Mouse (Mus musculus) right cerebral cortex, adult 2 months (tissue): Measurements from ENCODE around the gene Akt2.
"Not testable (repeated sequence)": the region's sequence is repeated elsewhere in the genome, so short reads cannot be mapped to it uniquely, and the experiment has no call there.

Source experiments
- DNase-seq, 2 experiments: peaks; one replicate each; pipeline ENCODE4 v3.0.0; 2021 to 2022; ENCODE audit warnings: low spot score in 2 of 2

The Akt2 gene

DNA sequence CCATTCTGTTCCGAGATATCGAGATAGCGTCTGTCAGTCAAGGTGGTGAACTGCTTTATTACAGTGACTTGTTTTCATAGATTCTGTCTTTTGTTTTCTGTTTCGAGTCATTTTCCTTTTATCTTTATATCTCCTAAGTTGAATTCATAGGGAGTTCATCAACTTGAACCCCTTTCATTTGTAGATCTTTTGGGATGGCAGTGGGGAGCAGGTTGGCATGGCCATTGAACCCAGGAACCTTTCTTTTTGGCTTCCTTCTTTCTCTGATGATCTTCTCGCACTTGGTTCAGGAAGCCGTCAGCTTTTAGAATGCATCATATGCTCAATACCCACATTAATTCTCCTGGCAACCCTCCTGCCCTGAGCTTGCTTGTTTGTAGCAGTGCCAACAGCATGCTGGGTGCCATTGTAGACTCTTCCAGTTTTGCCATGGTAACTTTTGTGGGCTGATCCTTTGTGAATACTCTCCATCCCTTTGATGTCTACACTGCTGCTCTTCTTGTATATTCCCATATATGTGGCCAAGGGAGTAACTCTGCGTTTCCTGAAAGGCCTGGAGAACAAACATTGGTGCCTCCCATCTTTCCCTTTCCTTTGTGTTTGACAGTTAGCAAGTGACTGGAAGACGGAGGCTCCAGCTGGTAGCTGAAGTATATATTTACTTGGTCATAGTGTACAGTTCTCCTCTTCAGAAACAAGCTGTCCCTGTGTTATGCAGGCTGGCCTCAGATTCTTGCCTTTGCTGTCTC lies 22.6 kb downstream of the Akt2 start:
- DNase-seq, result peak; percentile 42 to 46

DNA sequence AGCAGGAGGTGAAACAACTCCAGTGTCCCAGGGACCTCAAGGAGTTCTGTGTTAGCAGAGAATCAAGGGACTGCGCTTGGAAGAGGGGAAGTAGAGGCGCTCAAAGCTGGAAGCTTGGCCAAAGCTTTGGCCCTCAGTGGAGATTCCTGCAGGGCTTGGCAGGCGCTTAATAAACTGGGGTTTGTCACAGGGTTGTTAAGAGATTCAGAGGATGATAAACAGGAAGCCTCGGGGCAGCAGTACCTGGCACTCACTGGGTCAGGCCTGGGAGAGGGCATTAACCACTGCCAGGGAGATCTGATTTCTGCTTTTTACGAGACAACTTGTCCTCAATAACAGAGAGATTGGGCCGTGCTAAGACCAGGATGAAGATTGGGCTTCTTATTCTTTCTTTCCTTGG lies 29.7 kb downstream of the Akt2 start:
- no peak for DNase-seq

DNA sequence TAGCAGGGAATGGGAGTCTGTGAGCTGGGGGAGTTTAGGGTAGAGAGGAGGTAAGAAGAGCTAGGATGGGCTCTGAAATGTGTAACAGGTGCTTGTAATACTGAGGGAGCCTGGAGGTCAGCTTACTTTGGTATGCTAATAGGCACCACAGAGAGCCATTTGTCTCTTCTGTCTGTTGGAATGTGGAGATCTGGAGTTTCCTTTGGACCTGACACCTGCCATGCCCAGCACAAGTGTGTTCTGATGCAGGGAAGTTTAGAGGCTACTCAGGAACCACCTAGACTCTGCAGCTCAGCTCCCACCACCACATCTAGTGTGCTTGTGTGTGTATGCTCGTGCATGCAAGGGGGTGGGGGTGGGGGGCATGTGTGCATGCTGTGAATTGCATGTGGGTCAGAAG lies 30.9 kb downstream of the Akt2 start:
- no peak for DNase-seq

DNA sequence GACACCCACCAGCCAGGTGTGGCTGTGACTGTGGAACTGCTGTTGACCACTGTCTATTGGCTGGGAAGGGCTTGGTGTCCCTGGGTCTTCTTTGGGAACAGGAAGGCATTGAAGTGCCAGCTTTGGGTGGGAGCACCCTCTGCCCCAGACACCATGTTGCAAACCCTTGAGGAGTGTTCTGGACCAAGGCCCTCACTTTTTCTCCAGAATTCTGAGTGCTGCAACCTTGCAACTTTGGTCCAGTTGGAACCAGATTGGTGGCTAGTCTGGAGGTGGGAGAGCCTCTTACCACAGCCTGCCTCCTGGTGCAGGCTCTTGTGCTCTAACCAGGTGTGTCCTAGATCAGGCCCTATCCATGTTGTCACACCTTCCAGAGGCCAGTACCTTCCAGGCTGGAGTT lies 33.6 kb downstream of the Akt2 start:
- DNase-seq, result no peak

DNA sequence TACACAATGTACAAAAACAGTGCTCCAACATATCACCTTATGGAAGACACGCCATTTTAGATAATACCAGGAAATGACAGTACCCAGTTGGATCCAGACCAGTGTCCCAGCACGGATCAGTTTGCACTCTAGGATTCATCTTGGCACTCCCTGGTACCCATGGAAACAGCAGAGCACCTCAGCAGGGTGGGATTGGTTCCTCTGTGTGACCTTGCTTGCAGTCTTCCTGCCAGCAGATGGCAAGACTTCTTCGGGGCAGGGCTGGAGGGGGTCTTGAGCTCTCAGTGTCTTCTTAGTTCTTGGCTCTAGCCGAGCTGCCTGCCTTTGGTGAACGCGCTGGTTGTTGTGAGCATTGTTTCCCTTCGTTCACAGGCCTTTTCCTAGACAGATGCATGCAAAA lies 36.4 kb downstream of the Akt2 start:
- DNase-seq, result no peak

DNA sequence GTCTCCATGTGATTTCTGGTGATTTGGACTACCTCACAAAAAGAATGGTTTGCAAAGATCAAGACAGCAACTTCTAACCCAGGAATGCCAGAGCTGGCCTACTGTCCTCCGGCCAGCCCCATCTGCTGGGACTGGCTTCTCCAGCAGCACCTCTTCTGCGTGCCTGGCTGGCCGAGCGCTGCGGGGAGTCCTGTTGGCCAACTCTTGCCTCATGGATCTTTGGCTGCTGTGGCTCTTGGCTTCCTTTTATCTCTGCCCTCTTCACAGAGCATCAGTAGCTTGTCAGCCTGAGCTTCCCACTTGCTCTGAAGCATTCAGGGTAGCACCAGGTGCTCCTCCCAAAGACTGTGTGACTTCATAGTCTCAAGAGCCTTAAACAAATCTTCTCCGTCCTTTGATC lies 36.8 kb downstream of the Akt2 start:
- no peak for DNase-seq

DNA sequence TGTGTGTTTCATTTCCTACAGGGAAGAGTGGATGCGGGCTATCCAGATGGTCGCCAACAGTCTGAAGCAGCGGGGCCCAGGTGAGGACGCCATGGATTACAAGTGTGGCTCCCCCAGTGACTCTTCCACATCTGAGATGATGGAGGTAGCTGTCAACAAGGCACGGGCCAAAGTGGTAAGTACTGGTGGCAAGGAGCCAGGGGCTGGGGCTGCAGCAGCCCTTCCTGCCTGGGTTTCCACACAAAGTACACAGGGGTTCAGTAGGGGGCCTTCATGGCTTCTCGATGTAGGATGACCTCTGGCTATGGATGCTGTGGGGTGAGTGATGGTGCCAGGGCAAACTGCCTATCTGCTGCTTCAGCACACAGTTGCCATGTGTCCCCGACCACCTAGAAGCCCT lies 37.5 kb downstream of the Akt2 start:
- DNase-seq, result not testable (repeated sequence)

DNA sequence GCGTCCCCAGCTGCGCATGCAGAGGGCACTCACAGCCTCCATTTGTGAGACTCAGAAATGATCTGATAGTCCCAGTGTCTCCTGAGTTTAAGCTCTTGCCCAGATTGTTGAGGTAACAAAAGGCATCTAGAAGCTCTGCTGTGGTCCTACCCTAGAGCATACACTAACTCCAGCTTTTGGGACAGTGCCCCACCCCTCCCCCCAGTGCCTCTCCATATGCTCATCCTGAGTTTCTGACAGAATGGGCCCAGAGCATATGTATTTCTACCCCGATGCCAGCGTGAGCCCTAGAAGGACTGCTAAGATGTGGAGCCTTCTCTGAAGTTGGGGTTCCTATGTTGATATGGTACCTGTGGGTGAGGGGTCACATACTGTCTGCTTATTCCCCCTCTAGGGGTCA lies 40.1 kb downstream of the Akt2 start:
- DNase-seq, result no peak

DNA sequence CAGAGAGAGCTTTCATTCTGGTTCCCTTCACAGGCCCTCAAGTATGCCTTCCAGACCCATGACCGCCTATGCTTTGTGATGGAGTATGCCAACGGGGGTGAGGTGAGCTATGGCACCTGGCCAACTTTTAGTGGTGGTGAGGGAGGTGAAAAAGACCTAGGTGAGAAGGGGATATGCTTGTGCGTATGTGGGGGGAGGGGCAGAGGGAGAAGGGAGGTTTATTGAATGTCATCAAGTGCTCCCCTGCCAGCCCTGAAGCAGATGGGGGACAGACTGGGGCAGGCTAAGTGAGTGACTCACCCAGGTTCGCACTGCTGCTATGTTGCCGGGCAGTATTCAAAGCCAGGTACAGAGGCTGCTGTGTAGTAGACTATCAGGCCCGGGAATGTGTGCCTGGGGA lies 41.8 kb downstream of the Akt2 start:
- DNase-seq, result no peak

DNA sequence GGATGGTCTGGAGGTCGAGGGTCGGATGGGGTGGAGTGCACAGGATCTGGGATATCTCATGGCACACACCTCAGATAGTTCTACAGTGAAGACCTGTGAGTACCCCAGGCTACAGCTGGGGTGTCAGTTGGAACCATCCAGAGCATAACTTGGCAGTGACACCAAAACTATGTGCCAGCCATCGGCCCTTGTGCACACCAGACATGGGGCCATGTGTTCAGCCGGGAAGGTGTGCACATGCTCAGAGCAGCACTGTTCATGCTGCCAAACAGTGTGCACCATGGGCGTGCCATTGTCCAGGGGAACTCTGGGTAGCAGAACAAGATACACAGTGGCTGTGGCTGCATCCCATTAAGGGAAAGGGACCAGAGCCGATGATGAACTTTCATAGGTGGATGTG lies 43.3 kb downstream of the Akt2 start:
- DNase-seq, result no peak

DNA sequence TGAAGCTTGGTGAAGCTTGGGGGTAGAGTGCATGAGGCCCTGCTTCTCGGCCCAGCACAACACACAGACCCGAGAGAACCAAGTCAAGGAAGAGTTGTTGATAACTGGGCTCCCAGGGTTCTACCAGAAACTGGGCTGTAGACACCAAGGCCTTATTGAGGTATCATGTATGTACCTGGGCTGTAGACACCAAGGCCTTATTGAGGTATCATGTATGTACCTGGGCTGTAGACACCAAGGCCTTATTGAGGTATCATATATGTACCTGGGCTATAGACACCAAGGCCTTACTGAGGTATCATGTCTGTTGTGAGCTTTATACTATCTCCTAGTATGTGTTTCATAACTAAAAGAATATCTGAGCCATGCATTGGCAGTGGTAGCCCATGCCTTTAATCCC lies 43.7 kb downstream of the Akt2 start:
- DNase-seq, result not testable (repeated sequence)

DNA sequence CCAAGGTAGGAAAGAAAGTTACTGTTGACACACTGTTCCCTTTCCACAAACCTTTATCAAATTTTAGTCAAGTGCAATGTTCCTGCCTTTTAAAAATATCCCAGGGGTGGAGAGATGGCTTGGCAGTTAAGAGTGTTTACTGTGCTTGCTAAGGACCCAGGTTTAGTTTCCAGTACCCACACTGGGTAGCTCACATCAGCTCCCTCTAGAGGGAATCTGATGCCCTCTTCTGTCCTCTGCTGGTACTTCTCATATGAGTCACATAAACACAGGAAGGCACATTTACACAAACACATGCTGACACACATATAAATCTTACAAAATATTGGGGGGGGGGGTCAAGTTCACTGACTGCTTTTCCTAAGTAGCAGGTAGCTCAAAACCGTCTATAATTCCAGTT lies 53.1 kb downstream of the Akt2 start:
- no peak for DNase-seq

DNA sequence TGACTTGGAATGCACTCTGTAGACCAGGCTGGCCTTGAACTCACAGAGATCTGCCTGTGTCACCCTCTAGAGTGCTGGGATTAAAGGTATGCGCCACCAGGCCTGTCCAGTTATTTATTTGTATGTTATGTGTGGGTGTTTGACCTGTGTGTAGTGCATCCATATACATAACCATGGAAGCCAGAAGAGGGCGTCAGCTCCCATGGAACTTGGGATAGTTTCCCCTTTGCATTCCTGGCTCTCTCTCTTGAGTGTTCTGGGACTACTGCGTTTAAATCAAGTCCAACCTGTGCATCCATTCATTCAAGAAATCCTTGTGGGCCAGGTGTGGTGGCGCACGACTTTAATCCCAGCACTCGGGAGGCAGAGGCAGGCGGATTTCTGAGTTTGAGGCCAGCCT lies 55.2 kb downstream of the Akt2 start:
- DNase-seq, result no peak

DNA sequence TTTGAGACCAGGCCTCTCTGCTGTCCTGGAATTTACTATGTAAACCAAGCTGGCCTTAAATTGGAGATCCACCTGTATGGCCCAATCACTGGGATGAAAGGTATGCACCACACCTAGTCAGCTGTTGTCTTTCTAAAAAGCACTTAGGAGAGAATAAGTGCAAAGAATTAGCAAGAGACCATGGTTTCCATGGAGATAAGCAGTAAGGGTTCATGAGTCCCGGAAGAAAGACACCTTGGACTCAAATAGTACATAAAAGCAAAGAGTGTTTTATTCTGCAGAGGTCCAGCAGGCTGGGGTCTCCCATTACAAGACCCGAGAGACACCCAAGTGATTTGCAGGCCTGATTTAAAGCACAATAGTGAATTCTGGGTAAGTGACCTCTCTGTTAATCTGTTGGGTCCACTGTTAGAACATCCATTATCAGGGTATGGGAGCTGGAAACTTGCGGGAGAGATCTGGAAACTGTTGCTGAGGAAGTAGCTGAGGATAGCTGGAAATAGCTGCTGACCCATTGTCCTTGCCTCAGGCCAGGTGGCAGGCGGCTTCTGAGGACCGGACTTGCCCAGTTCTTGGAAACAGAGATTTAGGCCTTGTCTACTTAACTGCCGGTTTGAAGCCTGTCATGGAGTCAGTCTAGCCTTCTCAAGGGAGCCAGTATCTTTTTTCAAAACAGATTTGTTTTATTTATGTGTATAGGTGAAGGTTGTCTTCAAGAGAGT lies 56.1 kb downstream of the Akt2 start:
- no peak for DNase-seq

DNA sequence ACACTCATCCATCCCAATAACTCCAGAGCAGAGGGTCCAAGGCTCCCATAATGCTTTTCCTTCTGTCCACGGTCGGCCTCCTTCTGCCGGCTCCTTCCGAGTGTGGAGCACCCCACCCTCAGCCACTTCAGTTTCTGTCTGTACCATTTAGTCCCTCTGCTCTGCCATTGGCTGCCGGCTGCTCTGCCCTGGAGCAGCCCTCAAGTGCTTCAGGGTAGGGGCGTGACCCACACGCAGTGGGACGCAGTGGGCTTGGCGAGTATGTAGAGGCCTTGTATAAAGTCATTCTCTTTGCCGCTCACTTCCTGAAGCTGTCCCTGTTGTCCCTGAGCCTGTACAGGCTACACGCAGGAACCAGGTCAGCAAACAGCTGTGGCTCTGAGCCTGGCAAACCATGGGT lies 58.4 kb downstream of the Akt2 start:
- no peak for DNase-seq

DNA sequence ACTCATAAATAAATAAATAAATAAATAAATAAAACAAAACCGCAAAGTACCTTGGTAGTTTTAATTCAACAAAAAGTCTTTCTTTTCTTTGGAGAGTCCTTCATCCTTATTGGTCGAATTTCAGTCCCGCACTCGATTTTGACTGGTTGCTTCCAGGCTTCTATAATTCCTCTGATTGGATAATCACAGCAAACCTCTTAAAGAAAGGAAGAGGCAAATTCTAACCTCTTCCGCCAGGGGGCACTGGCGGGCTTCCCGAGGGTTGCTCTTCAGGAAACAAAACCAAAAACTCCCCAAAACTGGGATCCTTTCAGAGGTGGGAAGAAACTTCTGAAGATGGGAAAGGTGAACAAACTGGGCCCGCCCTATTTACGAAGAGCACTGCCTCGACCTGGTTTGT lies 59.6 kb downstream of the Akt2 start:
- peak; percentile 80 to 85 for DNase-seq

DNA sequence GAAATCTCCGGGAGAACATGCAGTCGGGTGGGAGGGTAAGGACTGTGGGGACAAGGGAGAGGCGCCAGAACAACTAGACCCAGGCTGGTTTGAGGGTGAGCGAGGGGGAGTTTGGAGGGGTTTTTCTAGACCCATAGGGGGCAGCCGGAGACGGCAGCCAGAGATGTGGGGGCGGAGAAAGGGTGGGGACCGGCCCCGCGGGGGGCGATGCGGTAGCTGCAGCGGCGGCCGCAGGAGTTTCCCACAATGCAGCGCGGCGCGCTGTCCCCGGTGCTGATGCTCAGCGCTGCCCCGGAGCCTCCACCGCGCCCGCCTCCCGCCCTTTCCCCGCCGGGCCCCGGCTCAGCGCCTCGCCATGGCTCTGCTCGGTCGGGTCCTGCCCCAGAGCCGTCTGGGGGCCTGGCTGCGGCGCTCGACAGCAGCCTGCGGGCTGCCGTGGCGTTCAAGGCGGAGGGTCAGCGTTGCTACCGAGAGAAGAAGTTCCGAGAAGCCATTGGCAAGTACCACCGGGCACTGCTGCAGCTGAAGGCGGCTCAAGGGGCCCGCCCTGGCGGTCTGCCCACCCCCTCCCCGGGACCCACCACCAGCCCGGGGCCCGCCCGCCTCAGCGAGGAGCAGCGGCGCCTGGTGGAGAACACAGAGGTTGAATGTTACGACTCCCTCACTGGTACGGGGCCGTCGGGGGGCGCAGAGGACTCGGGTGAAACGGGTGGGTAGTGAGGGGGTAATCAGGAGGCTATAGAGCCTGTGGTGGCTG lies 62.5 kb downstream of the Akt2 start, which contains the start of gene Ttc9b:
Gene Ttc9b (plus strand): TSS at position 235 of the 757 bp plus-strand sequence.
- peak; percentile 75 to 83 for DNase-seq

DNA sequence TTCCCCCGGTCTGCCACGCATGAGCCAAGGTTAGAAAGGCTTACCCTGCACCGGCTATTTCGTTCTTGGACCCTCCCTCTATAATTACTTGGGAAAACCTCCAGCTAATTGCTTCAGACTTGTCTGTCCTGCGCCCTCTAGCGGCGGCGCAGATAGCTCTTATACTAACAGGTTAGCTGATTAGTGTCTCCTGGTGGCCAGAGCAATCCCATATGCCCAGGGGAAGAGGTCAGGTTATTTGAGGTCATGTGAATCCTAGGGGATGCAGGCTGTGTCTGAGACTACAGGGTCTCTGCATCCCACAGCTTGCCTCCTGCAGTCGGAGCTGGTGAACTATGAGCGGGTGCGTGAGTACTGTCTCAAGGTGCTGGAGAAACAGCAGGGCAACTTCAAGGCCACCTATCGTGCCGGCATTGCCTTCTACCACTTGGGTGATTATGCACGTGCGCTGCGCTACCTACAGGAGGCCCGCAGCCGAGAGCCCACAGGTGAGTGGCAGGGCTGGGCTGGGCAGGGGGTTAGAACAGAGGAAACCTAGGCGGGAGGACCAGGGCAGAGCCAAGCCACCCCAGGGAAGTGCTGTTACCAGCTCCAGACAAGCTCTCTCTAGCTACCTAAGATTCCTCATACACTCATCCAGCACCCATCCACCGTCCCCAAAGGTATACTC lies 63.4 kb downstream of the Akt2 start:
- peak; percentile 77 to 83 for DNase-seq

DNA sequence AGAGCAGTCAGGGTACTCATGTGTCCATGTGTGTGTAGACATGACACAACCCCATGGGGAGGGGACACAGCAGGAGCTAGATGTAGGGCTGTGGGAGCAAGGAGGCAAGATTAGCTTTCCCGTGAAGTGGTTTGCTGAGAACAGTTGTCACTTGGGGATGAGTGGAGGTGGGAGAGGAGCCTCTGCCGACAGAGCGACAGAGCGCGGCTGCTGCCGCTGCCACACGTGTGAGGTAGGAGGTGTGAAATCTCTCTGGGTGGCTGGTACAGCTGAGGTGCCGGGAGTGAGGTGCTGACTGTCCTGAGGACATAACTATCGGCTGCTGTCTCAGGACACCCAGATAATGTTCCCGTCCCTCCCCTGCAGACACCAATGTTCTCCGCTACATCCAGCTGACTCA lies 64.2 kb downstream of the Akt2 start:
- peak; percentile 49 to 65 for DNase-seq

DNA sequence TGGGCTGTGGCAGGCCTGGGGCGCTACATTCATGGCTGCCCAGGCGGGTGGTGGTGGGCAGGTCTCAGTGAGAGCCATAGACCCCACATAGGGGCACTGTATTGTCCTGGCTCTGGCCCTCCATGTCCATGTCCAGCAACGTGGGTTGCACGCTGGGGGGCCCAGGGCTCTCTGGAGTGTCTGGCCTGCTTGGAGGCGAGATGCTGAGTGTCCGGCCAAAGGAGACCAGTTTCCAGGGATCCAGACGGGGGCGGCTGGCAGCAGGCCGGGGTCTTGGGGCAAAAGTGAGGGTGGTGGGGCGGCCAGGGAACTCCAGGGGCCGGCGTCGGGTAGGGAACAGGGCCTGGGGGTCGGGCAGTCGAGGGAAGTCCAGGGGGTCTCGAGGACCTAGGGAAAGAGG lies 65.2 kb downstream of the Akt2 start:
- DNase-seq, result no peak

DNA sequence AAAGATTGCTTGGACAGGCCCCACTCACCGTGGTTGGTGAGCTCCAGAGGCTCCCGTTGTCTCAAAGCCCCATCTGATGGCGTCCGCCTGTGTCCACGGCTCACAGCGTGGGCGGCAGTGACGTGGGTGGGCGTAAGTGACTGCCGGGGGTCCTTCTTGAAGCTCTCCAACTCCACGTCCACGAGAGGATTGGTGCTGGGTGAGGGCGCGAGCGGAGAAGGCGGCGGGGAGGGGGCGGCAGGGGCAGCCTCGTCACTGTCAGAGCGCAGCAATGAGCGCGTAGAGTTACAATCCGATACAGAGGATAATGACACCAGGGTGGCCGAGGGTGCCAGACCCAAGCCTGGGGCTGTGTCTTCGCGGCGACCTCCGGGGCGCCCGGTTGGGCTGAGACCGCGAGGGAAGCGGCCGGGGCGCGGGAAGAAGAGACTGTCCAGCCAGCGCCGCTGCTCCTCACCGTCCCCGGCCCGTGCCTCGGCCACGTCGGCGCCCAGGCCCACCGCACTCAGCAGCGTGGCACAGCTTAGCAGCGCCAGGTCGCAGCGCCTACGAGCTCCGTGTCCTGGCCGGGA lies 66.6 kb downstream of the Akt2 start:
- DNase-seq, result peak in 1 of 2 experiments; percentile 33
